Mouse (Mus musculus) CD4-positive, CD25-positive, alpha-beta regulatory T cell, adult 2 months (primary cell): ENCODE data around the gene Atp2b2.
A peak's percentile ranks its signal among the peaks of the same experiment; 100 is the strongest.

ENCODE experiments used
- DNase-seq: peaks from one replicate; pipeline ENCODE4 v3.0.0-alpha.2; 2012; ENCODE audit warnings: low read depth, low spot score

Atp2b2 gene

GRCm38 (mm10) chr6:113798921-113799320 is 243.5 kb downstream of the Atp2b2 start:
- no peak for DNase-seq

- no peak for DNase-seq
Measured at GRCm38 (mm10) chr6:113795241-113795702, 247.1 kb downstream of the Atp2b2 start.

- no peak for DNase-seq
Measured at GRCm38 (mm10) chr6:113792368-113792767, 250.0 kb downstream of the Atp2b2 start.

GRCm38 (mm10) chr6:113791012-113791411 is 251.4 kb downstream of the Atp2b2 start:
- no peak for DNase-seq

- no peak for DNase-seq
Measured at GRCm38 (mm10) chr6:113787459-113787968, 254.9 kb downstream of the Atp2b2 start.

GRCm38 (mm10) chr6:113785658-113786057 is 256.8 kb downstream of the Atp2b2 start:
- DNase-seq = peak; percentile 19

- no peak for DNase-seq
Measured at GRCm38 (mm10) chr6:113778229-113778753, 264.1 kb downstream of the Atp2b2 start.

- DNase-seq = no peak
Measured at GRCm38 (mm10) chr6:113768804-113769203, 273.6 kb downstream of the Atp2b2 start.

- peak; percentile 78 for DNase-seq
Measured at GRCm38 (mm10) chr6:113761644-113762043, 280.8 kb downstream of the Atp2b2 start.

GRCm38 (mm10) chr6:113749119-113749685 is 293.2 kb downstream of the Atp2b2 start:
- DNase-seq = peak; percentile 34

GRCm38 (mm10) chr6:113748351-113748750 is 294.1 kb downstream of the Atp2b2 start:
- DNase-seq = peak; percentile 17

- no peak for DNase-seq
Measured at GRCm38 (mm10) chr6:113747284-113747683, 295.1 kb downstream of the Atp2b2 start.

GRCm38 (mm10) chr6:113745117-113745516 is 297.3 kb downstream of the Atp2b2 start:
- DNase-seq = no peak

GRCm38 (mm10) chr6:113743111-113743510 is 299.3 kb downstream of the Atp2b2 start:
- no peak for DNase-seq

- no peak for DNase-seq
Measured at GRCm38 (mm10) chr6:113742321-113742720, 300.1 kb downstream of the Atp2b2 start.

- no peak for DNase-seq
Measured at GRCm38 (mm10) chr6:113741425-113741824, 301.0 kb downstream of the Atp2b2 start.

- peak; percentile 91 for DNase-seq
Measured at GRCm38 (mm10) chr6:113740236-113741217, 301.9 kb downstream of the Atp2b2 start, which contains the start of gene Sec13. Gene Sec13, minus strand, starts transcription at chr6:113740743.

- DNase-seq = no peak
Measured at GRCm38 (mm10) chr6:113737318-113738046, 304.9 kb downstream of the Atp2b2 start.

GRCm38 (mm10) chr6:113731296-113731695 is 311.1 kb downstream of the Atp2b2 start:
- no peak for DNase-seq

- DNase-seq = no peak
Measured at GRCm38 (mm10) chr6:113728181-113728580, 314.2 kb downstream of the Atp2b2 start.

- DNase-seq = no peak
Measured at GRCm38 (mm10) chr6:113721061-113721460, 321.4 kb downstream of the Atp2b2 start.
